ENCODE assay signal across 8 mouse cellular contexts in the genomic region with DNA sequence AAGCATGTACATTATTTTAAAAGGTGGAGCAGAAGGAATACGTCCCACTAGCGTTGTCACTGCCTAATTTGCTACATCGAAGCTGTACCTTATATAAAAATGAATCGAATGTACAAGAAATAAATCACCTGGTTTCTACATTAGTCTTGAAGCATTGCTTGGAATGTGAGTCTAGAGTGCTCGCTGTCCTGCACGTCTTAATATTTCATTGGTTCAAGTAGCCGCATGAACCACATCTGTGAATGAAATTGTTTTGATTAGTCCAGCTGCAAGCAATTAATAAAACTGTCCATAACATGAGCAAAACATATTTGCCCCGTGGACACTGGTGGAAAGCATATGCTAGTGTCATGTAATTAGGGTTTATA.
DNase-seq lines count a peak whose midpoint lies in the region; ATAC-seq and TF ChIP-seq lines count a peak whose summit lies in the region.

No protein-coding gene starts in this region.

- intact Hi-C loops in heart, postnatal 36 days (cut with DNase I) = no loop called here

- no peak overlapping the region for H3K9ac ChIP-seq in heart, embryonic 15.5 days
- no peak overlapping the region for H3K9ac ChIP-seq in ES-Bruce4 (ENCODE audit: low read depth, poor library complexity, severe bottlenecking)
- peak overlapping the region; percentile 62 for H3K9ac ChIP-seq in forebrain, embryonic 16.5 days (replicated peaks; ENCODE audit: low read depth, low read length)
- no peak overlapping the region for H3K9ac ChIP-seq in liver, embryonic 15.5 days

- TF ChIP-seq EP300 in ES-Bruce4 (IDR thresholded peaks at IDR 0.05; ENCODE audit: insufficient read depth, low read depth, low read length) = no peak

- peak overlapping the region; percentile 79 for H3K4me2 ChIP-seq in heart, embryonic 15.5 days
- H3K4me2 ChIP-seq in forebrain, embryonic 16.5 days (ENCODE audit: low read length) = peak overlapping the region; percentile 58
- H3K4me2 ChIP-seq in liver, embryonic 15.5 days = peak overlapping the region; percentile 43

- H3K4me1 ChIP-seq in heart, embryonic 15.5 days (replicated peaks) = peaks cover 10% of the 10 kb centered on the region
- H3K4me1 ChIP-seq in ES-Bruce4 (ENCODE audit: control insufficient read depth, insufficient read depth, low read length) = no peaks in the 10 kb centered on the region
- H3K4me1 ChIP-seq in forebrain, embryonic 16.5 days (replicated peaks; ENCODE audit: control insufficient read depth, insufficient read depth, low read length) = peaks cover 5% of the 10 kb centered on the region
- H3K4me1 ChIP-seq in liver, embryonic 15.5 days (replicated peaks) = peaks cover 5% of the 10 kb centered on the region; the same call in 1 of the 2 replicates

- no peak for TF ChIP-seq CTCF in ES-Bruce4 (IDR thresholded peaks at IDR 0.05; ENCODE audit: low read depth, low read length)

- ATAC-seq in heart, embryonic 15.5 days (replicated peaks; ENCODE audit: insufficient number of reproducible peaks, insufficient read depth, low FRiP score, low read depth) = no peak
- peak; percentile 24; the same call in 1 of the 2 replicates for ATAC-seq in forebrain, embryonic 16.5 days
- no peak for ATAC-seq in liver, embryonic 15.5 days (ENCODE audit: insufficient read depth)

- peak overlapping the region; percentile 50 for H3K4me3 ChIP-seq in heart, embryonic 15.5 days
- H3K4me3 ChIP-seq in ES-Bruce4 (ENCODE audit: low read depth, low read length) = 0 out of 2 replicates have a peak overlapping the region, but pooled peaks have one; percentile 2
- peak overlapping the region; percentile 58 for H3K4me3 ChIP-seq in forebrain, embryonic 16.5 days (replicated peaks; ENCODE audit: low read length)
- H3K4me3 ChIP-seq in liver, embryonic 15.5 days (replicated peaks) = no peak overlapping the region

- H3K27me3 ChIP-seq in heart, embryonic 15.5 days = no peaks in the 10 kb centered on the region
- H3K27me3 ChIP-seq in ES-Bruce4 (ENCODE audit: control insufficient read depth, insufficient read depth, low read length, poor library complexity, severe bottlenecking) = no peaks in the 10 kb centered on the region
- no peaks in the 10 kb centered on the region for H3K27me3 ChIP-seq in forebrain, embryonic 16.5 days (replicated peaks; ENCODE audit: control insufficient read depth, insufficient read depth, low read length)
- peaks cover 6% of the 10 kb centered on the region; the same call in 1 of the 2 replicates for H3K27me3 ChIP-seq in liver, embryonic 15.5 days

- 26% methylated on average over 8 of the region's 8 CpGs for WGBS in heart, embryonic 15.5 days
- 17% methylated on average over 8 of the region's 8 CpGs for WGBS in forebrain, embryonic 16.5 days
- WGBS in liver, embryonic 15.5 days (ENCODE audit: insufficient replicate concordance) = 21% methylated on average over 8 of the region's 8 CpGs

- no peak overlapping the region for H3K27ac ChIP-seq in heart, embryonic 15.5 days
- no peak overlapping the region for H3K27ac ChIP-seq in ES-Bruce4 (ENCODE audit: insufficient read depth, low read length)
- H3K27ac ChIP-seq in forebrain, embryonic 16.5 days (ENCODE audit: low read length) = 0 out of 2 replicates have a peak overlapping the region, but pooled peaks have one; percentile 32
- no peak overlapping the region for H3K27ac ChIP-seq in liver, embryonic 15.5 days (replicated peaks)

- TF ChIP-seq POLR2A in ES-Bruce4 (IDR thresholded peaks at IDR 0.05; ENCODE audit: insufficient read depth, low read length) = no peak

- no peak for DNase-seq in heart, postnatal 36 days
- DNase-seq in right cerebral cortex, postnatal 10 days (ENCODE audit: low spot score in 2 of 2) = no peak
- no peak for DNase-seq in urinary bladder, postnatal 36 days (ENCODE audit: low spot score in 2 of 2)
- no peak for DNase-seq in spleen, adult 12 weeks (ENCODE audit: low spot score)

- H3K36me3 ChIP-seq in heart, embryonic 15.5 days = no peaks in the 10 kb centered on the region
- no peaks in the 10 kb centered on the region for H3K36me3 ChIP-seq in ES-Bruce4 (ENCODE audit: control insufficient read depth, insufficient read depth, low read length, poor library complexity, severe bottlenecking)
- no peaks in the 10 kb centered on the region for H3K36me3 ChIP-seq in forebrain, embryonic 16.5 days (ENCODE audit: control insufficient read depth, insufficient read depth)
- H3K36me3 ChIP-seq in liver, embryonic 15.5 days (replicated peaks) = no peaks in the 10 kb centered on the region

- H3K9me3 ChIP-seq in heart, embryonic 15.5 days (replicated peaks) = no peaks in the 10 kb centered on the region
- no peaks in the 10 kb centered on the region for H3K9me3 ChIP-seq in ES-Bruce4 (replicated peaks; ENCODE audit: control insufficient read depth, insufficient read depth, low read length, poor library complexity, severe bottlenecking)
- no peaks in the 10 kb centered on the region for H3K9me3 ChIP-seq in forebrain, embryonic 16.5 days (ENCODE audit: control insufficient read depth, low read length)
- H3K9me3 ChIP-seq in liver, embryonic 15.5 days (replicated peaks) = no peaks in the 10 kb centered on the region
